Mouse (Mus musculus) forebrain, embryonic 10.5 days (tissue): ENCODE results near the gene Ick. TPM values are rescaled to one million over a fixed set of nuclear protein-coding genes. Genes with fewer than 3 reads are reported as not detected.
"Not testable (repeated sequence)": the region's sequence is repeated elsewhere in the genome, so short reads cannot be mapped to it uniquely, and the experiment has no call there.

Experiments used
- DNase-seq: peaks from one replicate; pipeline ENCODE4 v3.0.0-alpha.2; 2017; ENCODE audit warnings: low spot score; ENCODE audit errors: extremely low spot score
- H3K27ac ChIP-seq: fragments of 300-500 bp; sonication (generic); 2 replicates; pipeline ENCODE4 v1.5.1; 2016; ENCODE audit warnings: mild to moderate bottlenecking
- H3K27me3 ChIP-seq: fragments of 300-500 bp; sonication (generic); 2 replicates; pipeline ENCODE4 v1.6.1; 2016; ENCODE audit warnings: mild to moderate bottlenecking; ENCODE audit not compliant: poor library complexity, severe bottlenecking
- H3K36me3 ChIP-seq: fragments of 300-500 bp; sonication (generic); replicated peaks from 2 replicates; pipeline ENCODE4 v1.6.1; 2016; ENCODE audit warnings: mild to moderate bottlenecking, moderate library complexity
- H3K4me1 ChIP-seq: fragments of 300-500 bp; sonication (generic); 2 replicates; pipeline ENCODE4 v1.6.1; 2016
- H3K4me3 ChIP-seq: fragments of 300-500 bp; sonication (generic); 2 replicates; pipeline ENCODE4 v1.5.1; 2016; ENCODE audit warnings: mild to moderate bottlenecking, moderate library complexity
- H3K9me3 ChIP-seq: fragments of 300-500 bp; sonication (generic); 2 replicates; pipeline ENCODE4 v1.6.1; 2016; ENCODE audit warnings: mild to moderate bottlenecking, moderate library complexity
- WGBS: fragments of 180-500 bp; shearing (Covaris S2); methylation state at CpG from one replicate; pipeline ENCODE4 v1.1.7; 2016; 5-methylcytosine and 5-hydroxymethylcytosine counted together
- polyA plus RNA-seq: library from polyadenylated mRNA; unstranded; fragments of >200 nt; fragmentation: Nextera tagmentation; extraction: Ambion mirVana; gene quantifications from 2 replicates; pipeline ENCODE4 v1.2.1, GENCODE M21; 2016

Gene Ick
- polyA plus RNA-seq, result 31.9 and 36.0 TPM in 2 replicates

GRCm38 (mm10) chr9:78108796-78109239 is at the start of gene Ick, which contains the start of gene Fbxo9:
TSS of gene Ick (plus strand) at chr9:78109192.
TSS of gene Fbxo9 (minus strand) at chr9:78109065.
- Histone ChIP-seq H3K4me3 (peak within 1 kb of the TSS; percentile 93), H3K9me3 (no peaks in the 10 kb centered on the region), H3K27ac (peak within 1 kb of the TSS; percentile 93), H3K27me3 (peaks cover 6% of the 10 kb centered on the region; the same call in 1 of the 2 replicates), H3K4me1 (peaks cover 36% of the 10 kb centered on the region), H3K36me3 (0 out of 2 replicates have a peak, but pooled peaks cover 5% of the 10 kb centered on the region)
- WGBS, result 0% methylated on average over 20 of the region's 20 CpGs
- DNase-seq, result peak; percentile 87

GRCm38 (mm10) chr9:78059525-78060120 is 49.4 kb upstream of the Ick start:
- no peaks in the 10 kb centered on the region for H3K9me3 ChIP-seq
- H3K4me1 ChIP-seq, result peaks cover 9% of the 10 kb centered on the region
- WGBS, result 90% methylated on average over 16 of the region's 16 CpGs
- no peak overlapping the region for H3K27ac ChIP-seq
- H3K4me3 ChIP-seq, result no peak overlapping the region
- H3K27me3 ChIP-seq, result no peaks in the 10 kb centered on the region; the same call in 1 of the 2 replicates
- no peak for DNase-seq
- H3K36me3 ChIP-seq, result no peaks in the 10 kb centered on the region

GRCm38 (mm10) chr9:78062392-78062791 is 46.6 kb upstream of the Ick start:
- Histone ChIP-seq H3K4me3 (no peak overlapping the region), H3K36me3 (no peaks in the 10 kb centered on the region), H3K27ac (no peak overlapping the region), H3K27me3 (no peaks in the 10 kb centered on the region; the same call in 1 of the 2 replicates), H3K9me3 (no peaks in the 10 kb centered on the region), H3K4me1 (peaks cover 9% of the 10 kb centered on the region)
- DNase-seq, result no peak
- WGBS, result 84% methylated on average over 9 of the region's 9 CpGs

- H3K9me3 ChIP-seq, result no peaks in the 10 kb centered on the region
- no peak overlapping the region for H3K4me3 ChIP-seq
- 75% methylated on average over 10 of the region's 10 CpGs for WGBS
- no peaks in the 10 kb centered on the region for H3K36me3 ChIP-seq
- 0 out of 2 replicates have a peak overlapping the region, but pooled peaks have one; percentile 20 for H3K27ac ChIP-seq
- peaks cover 9% of the 10 kb centered on the region for H3K4me1 ChIP-seq
- no peak for DNase-seq
- no peaks in the 10 kb centered on the region; the same call in 1 of the 2 replicates for H3K27me3 ChIP-seq
These were observed 44.9 kb upstream of the Ick start for GRCm38 (mm10) chr9:78064121-78064520.

GRCm38 (mm10) chr9:78070496-78070895 is 38.5 kb upstream of the Ick start:
- Histone ChIP-seq H3K27ac (no peak overlapping the region), H3K27me3 (no peaks in the 10 kb centered on the region), H3K9me3 (no peaks in the 10 kb centered on the region), H3K4me1 (no peaks in the 10 kb centered on the region), H3K4me3 (no peak overlapping the region), H3K36me3 (no peaks in the 10 kb centered on the region)
- 82% methylated on average over 5 of the region's 5 CpGs for WGBS
- DNase-seq, result no peak

GRCm38 (mm10) chr9:78071626-78072025 is 37.4 kb upstream of the Ick start:
- WGBS, result 89% methylated on average over 4 of the region's 4 CpGs
- Histone ChIP-seq H3K4me3 (no peak overlapping the region), H3K36me3 (no peaks in the 10 kb centered on the region), H3K27me3 (no peaks in the 10 kb centered on the region), H3K4me1 (no peaks in the 10 kb centered on the region), H3K27ac (no peak overlapping the region), H3K9me3 (no peaks in the 10 kb centered on the region)
- no peak for DNase-seq

- not testable (repeated sequence) for H3K4me3 ChIP-seq, H3K4me1 ChIP-seq, H3K27me3 ChIP-seq, DNase-seq, H3K36me3 ChIP-seq, H3K27ac ChIP-seq, H3K9me3 ChIP-seq
- 89% methylated on average over 3 of the region's 3 CpGs for WGBS
These were observed 35.7 kb upstream of the Ick start for GRCm38 (mm10) chr9:78073291-78073690.

- no peaks in the 10 kb centered on the region for H3K27me3 ChIP-seq
- no peak overlapping the region for H3K4me3 ChIP-seq
- 95% methylated on average over 13 of the region's 13 CpGs for WGBS
- DNase-seq, result no peak
- H3K27ac ChIP-seq, result no peak overlapping the region
- H3K9me3 ChIP-seq, result no peaks in the 10 kb centered on the region
- no peaks in the 10 kb centered on the region for H3K36me3 ChIP-seq
- H3K4me1 ChIP-seq, result no peaks in the 10 kb centered on the region
These were observed 35.2 kb upstream of the Ick start for GRCm38 (mm10) chr9:78073713-78074340.

- H3K27me3 ChIP-seq, result no peaks in the 10 kb centered on the region
- H3K36me3 ChIP-seq, result peaks cover under 1% of the 10 kb centered on the region; the same call in 1 of the 2 replicates
- DNase-seq, result no peak
- no peaks in the 10 kb centered on the region for H3K9me3 ChIP-seq
- no peak overlapping the region for H3K4me3 ChIP-seq
- H3K4me1 ChIP-seq, result no peaks in the 10 kb centered on the region
- H3K27ac ChIP-seq, result no peak overlapping the region
- 91% methylated on average over 3 of the region's 3 CpGs for WGBS
These were observed 33.7 kb upstream of the Ick start for GRCm38 (mm10) chr9:78075256-78075655.

- H3K27me3 ChIP-seq, result no peaks in the 10 kb centered on the region
- no peaks in the 10 kb centered on the region for H3K9me3 ChIP-seq
- DNase-seq, result no peak
- peaks cover 20% of the 10 kb centered on the region for H3K36me3 ChIP-seq
- no peak overlapping the region for H3K4me3 ChIP-seq
- H3K4me1 ChIP-seq, result no peaks in the 10 kb centered on the region
- H3K27ac ChIP-seq, result no peak overlapping the region
- 42% methylated on average over 2 of the region's 2 CpGs for WGBS
These were observed 30.8 kb upstream of the Ick start for GRCm38 (mm10) chr9:78078240-78078639.

GRCm38 (mm10) chr9:78081835-78082234 is 27.2 kb upstream of the Ick start:
- Histone ChIP-seq H3K4me3 (no peak overlapping the region), H3K4me1 (no peaks in the 10 kb centered on the region), H3K27me3 (no peaks in the 10 kb centered on the region), H3K9me3 (no peaks in the 10 kb centered on the region), H3K27ac (no peak overlapping the region), H3K36me3 (peaks cover 55% of the 10 kb centered on the region)
- no peak for DNase-seq
- 88% methylated on average over 7 of the region's 7 CpGs for WGBS

GRCm38 (mm10) chr9:78084341-78084740 is 24.7 kb upstream of the Ick start:
- Histone ChIP-seq H3K27me3 (no peaks in the 10 kb centered on the region), H3K4me1 (no peaks in the 10 kb centered on the region), H3K27ac (no peak overlapping the region), H3K9me3 (no peaks in the 10 kb centered on the region), H3K4me3 (no peak overlapping the region), H3K36me3 (peaks cover 60% of the 10 kb centered on the region)
- no peak for DNase-seq
- 90% methylated on average over 4 of the region's 4 CpGs for WGBS

GRCm38 (mm10) chr9:78085722-78086287 is 23.2 kb upstream of the Ick start:
- WGBS, result 91% methylated on average over 14 of the region's 14 CpGs
- no peak overlapping the region for H3K4me3 ChIP-seq
- peaks cover 53% of the 10 kb centered on the region for H3K36me3 ChIP-seq
- no peak overlapping the region for H3K27ac ChIP-seq
- no peaks in the 10 kb centered on the region for H3K27me3 ChIP-seq
- no peaks in the 10 kb centered on the region for H3K9me3 ChIP-seq
- DNase-seq, result no peak
- H3K4me1 ChIP-seq, result no peaks in the 10 kb centered on the region
